In genomic region chr3:68761242-68761625, GRCm38 (mm10) we compare ENCODE assay signal across 10 mouse cellular contexts.
DNase-seq lines count a peak whose midpoint lies in the region; ATAC-seq lines count a peak whose summit lies in the region.
"Had no signal": no experiment of that assay in that cellular context is flagged by ENCODE, and none has a peak within 500 bp of the region (broad histone marks: within the 10 kb centered on the region; RNA-seq: fewer than 3 reads in every experiment).

No protein-coding gene starts in this region.

- H3K9me3 ChIP-seq in hindbrain, embryonic 15.5 days = no peaks in the 10 kb centered on the region
- no peaks in the 10 kb centered on the region for H3K9me3 ChIP-seq in hindbrain, embryonic 12.5 days (replicated peaks)
- H3K9me3 ChIP-seq: embryonic facial prominence, embryonic 12.5 days; midbrain, embryonic 10.5 days had no signal

- DNase-seq in adrenal gland, postnatal 14 days = peak; percentile 5
- DNase-seq in adrenal gland, adult 2 months = no peak
- DNase-seq in ovary, postnatal 36 days (ENCODE audit: low spot score) = peak; percentile 12
- no peak for DNase-seq in ovary, postnatal 14 days (ENCODE audit: low spot score)
- peak; percentile 8 for DNase-seq in yolk sac, embryonic 10.5 days (ENCODE audit: low spot score)
- DNase-seq in urinary bladder, postnatal 25 days (ENCODE audit: low spot score) = no peak

- no peak for ATAC-seq in hindbrain, embryonic 15.5 days (ENCODE audit: low FRiP score, low read depth)
- no peak for ATAC-seq in hindbrain, embryonic 12.5 days (ENCODE audit: low FRiP score)

- no peak overlapping the region for H3K4me2 ChIP-seq in hindbrain, embryonic 15.5 days
- H3K4me2 ChIP-seq in hindbrain, embryonic 12.5 days (replicated peaks) = no peak overlapping the region
- H3K4me2 ChIP-seq: embryonic facial prominence, embryonic 12.5 days had no signal

- H3K27ac ChIP-seq in hindbrain, embryonic 15.5 days (replicated peaks) = peak overlapping the region; percentile 50
- no peak overlapping the region for H3K27ac ChIP-seq in hindbrain, embryonic 12.5 days
- H3K27ac ChIP-seq: midbrain, embryonic 10.5 days had no signal

- no peaks in the 10 kb centered on the region; the same call in 1 of the 2 replicates for H3K4me1 ChIP-seq in hindbrain, embryonic 15.5 days (replicated peaks)
- H3K4me1 ChIP-seq in hindbrain, embryonic 12.5 days = peaks cover 9% of the 10 kb centered on the region; the same call in 1 of the 2 replicates

- H3K36me3 ChIP-seq in hindbrain, embryonic 15.5 days = no peaks in the 10 kb centered on the region
- H3K36me3 ChIP-seq in hindbrain, embryonic 12.5 days = no peaks in the 10 kb centered on the region
- H3K36me3 ChIP-seq: embryonic facial prominence, embryonic 12.5 days; midbrain, embryonic 10.5 days had no signal

- H3K9ac ChIP-seq in hindbrain, embryonic 15.5 days = no peak overlapping the region
- H3K9ac ChIP-seq in hindbrain, embryonic 12.5 days = no peak overlapping the region
- H3K9ac ChIP-seq: embryonic facial prominence, embryonic 12.5 days had no signal

- H3K27me3 ChIP-seq in hindbrain, embryonic 15.5 days = no peaks in the 10 kb centered on the region
- no peaks in the 10 kb centered on the region for H3K27me3 ChIP-seq in hindbrain, embryonic 12.5 days
- H3K27me3 ChIP-seq: embryonic facial prominence, embryonic 12.5 days had no signal

- WGBS in hindbrain, embryonic 15.5 days = 79% methylated on average over 7 of the region's 7 CpGs
- 69% methylated on average over 7 of the region's 7 CpGs for WGBS in hindbrain, embryonic 12.5 days

- no peak overlapping the region for H3K4me3 ChIP-seq in hindbrain, embryonic 15.5 days
- no peak overlapping the region for H3K4me3 ChIP-seq in hindbrain, embryonic 12.5 days
- H3K4me3 ChIP-seq: embryonic facial prominence, embryonic 12.5 days; midbrain, embryonic 10.5 days had no signal

Comparison
In these comparisons a context has a peak if more than half of its experiments do, and no peak if none do; other contexts are left out.
1. DNase-seq: peak in adrenal gland, postnatal 14 days (single experiment), ovary, postnatal 36 days (single experiment) and yolk sac, embryonic 10.5 days (single experiment); none in adrenal gland, adult 2 months (single experiment), ovary, postnatal 14 days (single experiment) and urinary bladder, postnatal 25 days (single experiment).